Mouse (Mus musculus) left cerebral cortex, postnatal 36 days (tissue): ENCODE data around the gene Ensa. TPM values are rescaled to one million over a fixed set of nuclear protein-coding genes. Genes with fewer than 3 reads are reported as not detected.

ENCODE experiments used
- DNase-seq, 2 experiments: peaks; one replicate each; pipeline ENCODE4 v3.0.0; 2021 to 2022; ENCODE audit warnings: low spot score in 2 of 2, mixed read lengths in 1 of 2
- intact Hi-C: fragments of 180-260 bp; cut with DNase I; formaldehyde crosslinking; loops from one replicate; pipeline ENCODE4 v1.15.1; 2025
- total RNA-seq, 2 experiments: library from RNA; stranded (reverse); gene quantifications; 2 replicates each; pipeline ENCODE4 v1.2.3; 2021

The Ensa gene
- total RNA-seq, 2 experiments from 2014 or later: 361 to 394 TPM

GRCm38 (mm10) chr3:95675301-95676092, 50.7 kb downstream of the Ensa start:
- intact Hi-C loops: loop anchor here (1.0 kb wide), 1 partner anchor 42 kb away; no protein-coding TSS in a partner anchor
- peak; percentile 42 to 55 for DNase-seq

GRCm38 (mm10) chr3:95676745-95677419, 52.1 kb downstream of the Ensa start:
- peak in 1 of 2 experiments; percentile 50 for DNase-seq
- intact Hi-C loops: no loop called here

- no peak for DNase-seq
- intact Hi-C loops: no loop called here
Observed at GRCm38 (mm10) chr3:95677420-95678090, 52.8 kb downstream of the Ensa start.

- intact Hi-C loops: no loop called here
- DNase-seq: no peak
Observed at GRCm38 (mm10) chr3:95679551-95679950, 54.8 kb downstream of the Ensa start.

- no peak for DNase-seq
Observed at GRCm38 (mm10) chr3:95680673-95681072, 55.9 kb downstream of the Ensa start.

GRCm38 (mm10) chr3:95681365-95681764, 56.6 kb downstream of the Ensa start:
- no peak for DNase-seq
- intact Hi-C loops: no loop called here

More at GRCm38 (mm10) chr3:95680673-95681072, 55.9 kb downstream of the Ensa start:
- intact Hi-C loops: no loop called here

Other genes starting within 250 kb of the Ensa start
- not detected for gene 4930558C23Rik, start 222.2 kb upstream of the Ensa start, total RNA-seq
- 10 to 100 TPM; 27.4 to 46.1 TPM for gene Arnt, start 190.6 kb upstream of the Ensa start, total RNA-seq
- gene Ctsk, start 125.7 kb upstream of the Ensa start, total RNA-seq: 1 to 10 TPM; 4.8 to 6.9 TPM
- gene Ctss, start 98.2 kb upstream of the Ensa start, total RNA-seq: 10 to 100 TPM; 55.6 to 57.8 TPM
- not detected for gene Hormad1, start 65.3 kb upstream of the Ensa start, total RNA-seq
- 10 to 100 TPM; 20.6 to 20.8 TPM for gene Golph3l, start 36.1 kb upstream of the Ensa start, total RNA-seq
- 10 to 100 TPM; 49.9 to 56.5 TPM for gene Mcl1, start 33.8 kb downstream of the Ensa start, total RNA-seq
- gene Adamtsl4, start 62.9 kb downstream of the Ensa start, total RNA-seq: 1 to 10 TPM; 4.2 to 4.9 TPM
- 10 to 100 TPM; 11.0 to 17.9 TPM for gene Ecm1, start 114.6 kb downstream of the Ensa start, total RNA-seq
- gene Tars2, start 135.2 kb downstream of the Ensa start, total RNA-seq: 10 to 100 TPM; 33.9 to 44.6 TPM
- gene Rprd2, start 193.9 kb downstream of the Ensa start, total RNA-seq: 10 to 100 TPM; 59.2 to 68.9 TPM
- 10 to 100 TPM; 23.8 to 40.3 TPM for gene Prpf3, start 230.9 kb downstream of the Ensa start, total RNA-seq
- 100 to 1,000 TPM; 149 to 158 TPM for gene Mrps21, start 246.5 kb downstream of the Ensa start, total RNA-seq